Mouse (Mus musculus) midbrain, embryonic 13.5 days (tissue): ENCODE measurements around the gene Popdc2. TPM values are rescaled to one million over a fixed set of nuclear protein-coding genes. Genes with fewer than 3 reads are reported as not detected.

Experiments
- ATAC-seq: fragments of 200-750 bp; cut with Nextera tagmentation; 2 replicates; pipeline ENCODE4 v1.8.0; 2017; ENCODE audit warnings: mild to moderate bottlenecking, moderate TSS enrichment, moderate library complexity
- H3K27ac ChIP-seq: fragments of 300-500 bp; sonication (generic); 2 replicates; pipeline ENCODE4 v1.5.1; 2015; ENCODE audit warnings: inconsistent platforms, mild to moderate bottlenecking, moderate library complexity
- H3K27me3 ChIP-seq: fragments of 300-500 bp; sonication (generic); 2 replicates; pipeline ENCODE4 v1.6.1; 2015; ENCODE audit warnings: mild to moderate bottlenecking, inconsistent platforms
- H3K36me3 ChIP-seq: fragments of 300-500 bp; sonication (generic); 2 replicates; pipeline ENCODE4 v1.6.1; 2015; ENCODE audit warnings: mild to moderate bottlenecking, inconsistent platforms
- H3K4me1 ChIP-seq: fragments of 300-500 bp; sonication (generic); replicated peaks from 2 replicates; pipeline ENCODE4 v1.6.1; 2015; ENCODE audit warnings: inconsistent platforms
- H3K4me2 ChIP-seq: fragments of 300-500 bp; sonication (generic); replicated peaks from 2 replicates; pipeline ENCODE4 v1.6.1; 2015; ENCODE audit warnings: moderate library complexity, mild to moderate bottlenecking, inconsistent platforms
- H3K4me3 ChIP-seq: fragments of 300-500 bp; sonication (generic); replicated peaks from 2 replicates; pipeline ENCODE4 v1.5.1; 2015; ENCODE audit warnings: mild to moderate bottlenecking, inconsistent platforms
- H3K9ac ChIP-seq: fragments of 300-500 bp; sonication (generic); replicated peaks from 2 replicates; pipeline ENCODE4 v1.6.1; 2015; ENCODE audit warnings: mild to moderate bottlenecking, inconsistent platforms
- H3K9me3 ChIP-seq: fragments of 300-500 bp; sonication (generic); 2 replicates; pipeline ENCODE4 v1.6.1; 2016; ENCODE audit warnings: mild to moderate bottlenecking, inconsistent platforms
- whole genome bisulfite sequencing: fragments of 180-500 bp; shearing (Covaris S2); methylation state at CpG from one replicate; pipeline ENCODE4 v1.1.7; 2015; 5-methylcytosine and 5-hydroxymethylcytosine counted together
- polyA plus RNA-seq: library from polyadenylated mRNA; unstranded; fragments of >200 nt; fragmentation: Nextera tagmentation; extraction: Ambion mirVana; gene quantifications from 2 replicates; pipeline ENCODE4 v1.2.1, GENCODE M21; 2015

The Popdc2 gene
- polyA plus RNA-seq, 1 experiment from 2014 or later: 0.51 TPM

GRCm38 (mm10) chr16:38396155-38396554 lies 34.1 kb downstream of the Popdc2 start:
- Histone ChIP-seq H3K4me1 (peaks cover 16% of the 10 kb centered on the region), H3K9me3 (no peaks in the 10 kb centered on the region), H3K27me3 (no peaks in the 10 kb centered on the region), H3K4me3 (no peak overlapping the region), H3K4me2 (no peak overlapping the region), H3K36me3 (no peaks in the 10 kb centered on the region), H3K27ac (no peak overlapping the region), H3K9ac (no peak overlapping the region)
- ATAC-seq: no peak
- WGBS: 88% methylated on average over 13 of the region's 13 CpGs

GRCm38 (mm10) chr16:38398266-38398665 lies 36.3 kb downstream of the Popdc2 start:
- no peaks in the 10 kb centered on the region for H3K36me3 ChIP-seq
- ATAC-seq: no peak
- WGBS: 89% methylated on average over 6 of the region's 6 CpGs
- no peak overlapping the region for H3K27ac ChIP-seq
- H3K9me3 ChIP-seq: no peaks in the 10 kb centered on the region
- peaks cover 16% of the 10 kb centered on the region for H3K4me1 ChIP-seq
- H3K4me2 ChIP-seq: no peak overlapping the region
- H3K9ac ChIP-seq: no peak overlapping the region
- no peak overlapping the region for H3K4me3 ChIP-seq
- no peaks in the 10 kb centered on the region for H3K27me3 ChIP-seq

- peak; percentile 32 for ATAC-seq
- Histone ChIP-seq H3K27me3 (no peaks in the 10 kb centered on the region), H3K9ac (peak overlapping the region; percentile 63; the same call in 1 of the 2 replicates), H3K4me2 (peak overlapping the region; percentile 56), H3K27ac (peak overlapping the region; percentile 80), H3K36me3 (no peaks in the 10 kb centered on the region), H3K9me3 (no peaks in the 10 kb centered on the region), H3K4me3 (no peak overlapping the region), H3K4me1 (peaks cover 16% of the 10 kb centered on the region)
- 62% methylated on average over 3 of the region's 3 CpGs for WGBS
These were observed 37.1 kb downstream of the Popdc2 start for GRCm38 (mm10) chr16:38399076-38399475.

- H3K4me1 ChIP-seq: peaks cover 16% of the 10 kb centered on the region
- no peaks in the 10 kb centered on the region for H3K27me3 ChIP-seq
- H3K36me3 ChIP-seq: no peaks in the 10 kb centered on the region
- peak overlapping the region; percentile 56 for H3K4me2 ChIP-seq
- H3K9me3 ChIP-seq: no peaks in the 10 kb centered on the region
- 9% methylated on average over 17 of the region's 17 CpGs for WGBS
- H3K4me3 ChIP-seq: peak overlapping the region; percentile 31
- peak; percentile 96 for ATAC-seq
- peak overlapping the region; percentile 63 for H3K9ac ChIP-seq
- peak overlapping the region; percentile 80 for H3K27ac ChIP-seq
These were observed 37.7 kb downstream of the Popdc2 start for GRCm38 (mm10) chr16:38399531-38400231.

GRCm38 (mm10) chr16:38400311-38400960 lies 38.4 kb downstream of the Popdc2 start:
- no peaks in the 10 kb centered on the region for H3K36me3 ChIP-seq
- H3K9ac ChIP-seq: peak overlapping the region; percentile 63; the same call in 1 of the 2 replicates
- no peaks in the 10 kb centered on the region for H3K9me3 ChIP-seq
- 72% methylated on average over 9 of the region's 9 CpGs for WGBS
- peaks cover 16% of the 10 kb centered on the region for H3K4me1 ChIP-seq
- ATAC-seq: peak; percentile 49
- H3K27ac ChIP-seq: peak overlapping the region; percentile 80
- H3K4me3 ChIP-seq: peak overlapping the region; percentile 31; the same call in 1 of the 2 replicates
- no peaks in the 10 kb centered on the region for H3K27me3 ChIP-seq
- H3K4me2 ChIP-seq: peak overlapping the region; percentile 56

- Histone ChIP-seq H3K27ac (no peak overlapping the region), H3K36me3 (no peaks in the 10 kb centered on the region), H3K4me2 (no peak overlapping the region), H3K9me3 (no peaks in the 10 kb centered on the region), H3K27me3 (no peaks in the 10 kb centered on the region), H3K4me3 (no peak overlapping the region), H3K4me1 (peaks cover 16% of the 10 kb centered on the region), H3K9ac (no peak overlapping the region)
- ATAC-seq: no peak
- WGBS: 77% methylated on average over 6 of the region's 6 CpGs
These were observed 39.5 kb downstream of the Popdc2 start for GRCm38 (mm10) chr16:38401468-38401867.

- ATAC-seq: no peak
- H3K4me3 ChIP-seq: no peak overlapping the region
- H3K9ac ChIP-seq: no peak overlapping the region
- H3K4me1 ChIP-seq: peaks cover 16% of the 10 kb centered on the region
- whole genome bisulfite sequencing: 94% methylated on average over 7 of the region's 7 CpGs
- no peaks in the 10 kb centered on the region for H3K36me3 ChIP-seq
- H3K27ac ChIP-seq: no peak overlapping the region
- no peaks in the 10 kb centered on the region for H3K27me3 ChIP-seq
- H3K9me3 ChIP-seq: no peaks in the 10 kb centered on the region
- H3K4me2 ChIP-seq: no peak overlapping the region
These were observed 41.6 kb downstream of the Popdc2 start for GRCm38 (mm10) chr16:38403639-38404038.

GRCm38 (mm10) chr16:38406293-38406692 lies 44.3 kb downstream of the Popdc2 start:
- Histone ChIP-seq H3K4me2 (no peak overlapping the region), H3K9me3 (no peaks in the 10 kb centered on the region), H3K27me3 (no peaks in the 10 kb centered on the region), H3K27ac (no peak overlapping the region), H3K4me3 (no peak overlapping the region), H3K9ac (no peak overlapping the region), H3K4me1 (no peaks in the 10 kb centered on the region), H3K36me3 (no peaks in the 10 kb centered on the region)
- whole genome bisulfite sequencing: 77% methylated on average over 5 of the region's 5 CpGs
- no peak for ATAC-seq

GRCm38 (mm10) chr16:38406708-38407107 lies 44.7 kb downstream of the Popdc2 start:
- no peak overlapping the region for H3K9ac ChIP-seq

GRCm38 (mm10) chr16:38407584-38407983 lies 45.6 kb downstream of the Popdc2 start:
- H3K4me3 ChIP-seq: no peak overlapping the region
- H3K9ac ChIP-seq: no peak overlapping the region
- WGBS: 37% methylated on average over 5 of the region's 5 CpGs
- H3K36me3 ChIP-seq: no peaks in the 10 kb centered on the region
- no peak overlapping the region for H3K27ac ChIP-seq
- no peak for ATAC-seq
- no peaks in the 10 kb centered on the region for H3K9me3 ChIP-seq
- H3K4me2 ChIP-seq: no peak overlapping the region
- no peaks in the 10 kb centered on the region for H3K4me1 ChIP-seq
- H3K27me3 ChIP-seq: no peaks in the 10 kb centered on the region

More at GRCm38 (mm10) chr16:38406708-38407107, 44.7 kb downstream of the Popdc2 start:
- Histone ChIP-seq H3K4me1 (no peaks in the 10 kb centered on the region), H3K27ac (no peak overlapping the region), H3K27me3 (no peaks in the 10 kb centered on the region), H3K4me3 (no peak overlapping the region), H3K36me3 (no peaks in the 10 kb centered on the region), H3K4me2 (no peak overlapping the region), H3K9me3 (no peaks in the 10 kb centered on the region)
- no peak for ATAC-seq
- WGBS: 88% methylated on average over 6 of the region's 6 CpGs

GRCm38 (mm10) chr16:38408416-38408815 lies 46.4 kb downstream of the Popdc2 start:
- Histone ChIP-seq H3K4me1 (no peaks in the 10 kb centered on the region), H3K4me2 (no peak overlapping the region), H3K9me3 (no peaks in the 10 kb centered on the region), H3K36me3 (no peaks in the 10 kb centered on the region), H3K27me3 (no peaks in the 10 kb centered on the region), H3K4me3 (no peak overlapping the region), H3K9ac (no peak overlapping the region), H3K27ac (no peak overlapping the region)
- 97% methylated on average over 8 of the region's 8 CpGs for WGBS
- ATAC-seq: no peak

GRCm38 (mm10) chr16:38414953-38415352 lies 52.9 kb downstream of the Popdc2 start:
- ATAC-seq: no peak
- Histone ChIP-seq H3K9ac (no peak overlapping the region), H3K27me3 (no peaks in the 10 kb centered on the region), H3K4me3 (no peak overlapping the region), H3K27ac (no peak overlapping the region), H3K9me3 (no peaks in the 10 kb centered on the region), H3K4me2 (no peak overlapping the region), H3K4me1 (no peaks in the 10 kb centered on the region), H3K36me3 (no peaks in the 10 kb centered on the region)
- whole genome bisulfite sequencing: 83% methylated on average over 7 of the region's 7 CpGs
